ENCODE assay signal across 8 mouse cellular contexts in the genomic region with DNA sequence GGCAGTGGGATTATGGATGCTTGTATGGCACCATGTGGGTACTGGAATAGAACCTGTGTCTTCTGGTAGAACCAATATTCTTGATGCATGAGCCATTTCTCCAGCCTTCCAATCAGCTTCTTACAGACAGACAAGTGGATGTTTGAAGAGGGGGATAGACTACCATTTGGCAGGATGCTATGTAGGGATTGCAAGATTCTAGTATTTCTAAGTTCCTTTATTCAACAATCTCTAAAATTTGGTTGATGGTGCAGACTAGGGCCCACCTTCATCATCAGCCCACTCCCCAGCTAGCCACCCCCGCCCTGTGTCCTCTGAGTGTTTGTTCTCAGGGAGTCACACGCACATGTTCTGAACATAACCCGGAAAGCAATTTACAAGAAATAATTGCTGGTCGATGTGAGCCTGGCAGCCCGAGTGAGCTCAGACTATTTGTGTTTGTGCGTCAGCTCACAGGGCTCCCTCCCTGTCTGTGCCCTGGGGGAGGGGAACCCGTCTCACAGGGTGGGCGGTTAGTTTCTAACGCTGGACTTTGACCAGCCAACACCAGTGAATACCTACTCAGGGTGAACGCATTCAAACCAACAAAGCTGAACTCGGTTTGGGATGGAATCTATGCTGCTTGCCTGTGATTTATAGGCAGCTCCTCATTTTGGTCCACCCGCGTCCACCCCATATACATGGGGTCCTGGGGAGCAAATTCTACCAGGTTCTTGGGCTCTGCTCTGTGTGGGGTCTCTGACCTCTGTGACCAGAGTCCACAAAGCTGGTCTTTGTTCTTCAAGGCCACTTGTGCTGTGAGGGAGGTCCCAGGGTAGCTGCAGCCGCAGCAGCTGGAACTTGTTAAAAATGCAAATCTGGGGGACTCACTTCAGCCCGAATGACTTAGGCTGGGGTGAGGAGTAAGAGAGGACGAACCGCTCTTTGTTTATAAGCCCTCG. TPM values are rescaled to one million over a fixed set of nuclear protein-coding genes. Genes with fewer than 3 reads are reported as not detected.
DNase-seq lines count a peak whose midpoint lies in the region; ATAC-seq and TF ChIP-seq lines count a peak whose summit lies in the region.

No protein-coding gene starts in this region.

- H3K4me3 ChIP-seq in heart, adult 2 months, result no peak overlapping the region
- H3K4me3 ChIP-seq in forebrain, embryonic 12.5 days (replicated peaks), result peak overlapping the region; percentile 16; the same call in 1 of the 2 replicates
- no peak overlapping the region for H3K4me3 ChIP-seq in kidney, embryonic 14.5 days (ENCODE audit: low read length)
- no peak overlapping the region for H3K4me3 ChIP-seq in midbrain, embryonic 14.5 days (replicated peaks; ENCODE audit: low read depth, low read length)

- H3K36me3 ChIP-seq in heart, adult 2 months (ENCODE audit: control insufficient read depth, insufficient read depth, low read length), result peaks cover 2% of the 10 kb centered on the region; the same call in 1 of the 2 replicates
- no peaks in the 10 kb centered on the region for H3K36me3 ChIP-seq in forebrain, embryonic 12.5 days (replicated peaks)
- H3K36me3 ChIP-seq in kidney, embryonic 14.5 days (ENCODE audit: control insufficient read depth, insufficient read depth, low read length), result no peaks in the 10 kb centered on the region
- H3K36me3 ChIP-seq in midbrain, embryonic 14.5 days (ENCODE audit: control insufficient read depth, insufficient read depth, low read length), result no peaks in the 10 kb centered on the region

- no peak for TF ChIP-seq POLR2A in heart, adult 2 months (IDR thresholded peaks at IDR 0.05; ENCODE audit: insufficient read depth, low read depth, low read length)

- no peak overlapping the region for H3K9ac ChIP-seq in heart, adult 2 months (ENCODE audit: low read depth, low read length)
- peak overlapping the region; percentile 9 for H3K9ac ChIP-seq in forebrain, embryonic 12.5 days
- H3K9ac ChIP-seq in kidney, embryonic 14.5 days (ENCODE audit: low read depth, low read length), result peak overlapping the region; percentile 44
- H3K9ac ChIP-seq in midbrain, embryonic 14.5 days (replicated peaks; ENCODE audit: low read length), result no peak overlapping the region; the same call in 1 of the 2 replicates

- peak overlapping the region; percentile 12; the same call in 1 of the 2 replicates for H3K27ac ChIP-seq in heart, adult 2 months
- peak overlapping the region; percentile 94 for H3K27ac ChIP-seq in forebrain, embryonic 12.5 days
- peak overlapping the region; percentile 96 for H3K27ac ChIP-seq in kidney, embryonic 14.5 days (ENCODE audit: low read depth, low read length)
- H3K27ac ChIP-seq in midbrain, embryonic 14.5 days (replicated peaks; ENCODE audit: low read depth, low read length), result peak overlapping the region; percentile 79

- no peaks in the 10 kb centered on the region for H3K27me3 ChIP-seq in heart, adult 2 months (ENCODE audit: control insufficient read depth, insufficient read depth, low read length)
- H3K27me3 ChIP-seq in forebrain, embryonic 12.5 days, result no peaks in the 10 kb centered on the region
- no peaks in the 10 kb centered on the region for H3K27me3 ChIP-seq in kidney, embryonic 14.5 days (ENCODE audit: control insufficient read depth, insufficient read depth, low read length)
- no peaks in the 10 kb centered on the region for H3K27me3 ChIP-seq in midbrain, embryonic 14.5 days (ENCODE audit: control insufficient read depth, insufficient read depth, low read length)

- peak; percentile 76 for ATAC-seq in forebrain, embryonic 12.5 days (ENCODE audit: low FRiP score)
- ATAC-seq in kidney, embryonic 14.5 days (ENCODE audit: low FRiP score, low TSS enrichment), result peak; percentile 90
- 0 out of 2 replicates have a peak, but pooled peaks have one; percentile 15 for ATAC-seq in midbrain, embryonic 14.5 days (ENCODE audit: low FRiP score, low TSS enrichment)

- no peaks in the 10 kb centered on the region for H3K79me2 ChIP-seq in heart, adult 2 months (replicated peaks; ENCODE audit: control insufficient read depth, insufficient read depth, low read length)

- TF ChIP-seq CTCF in heart, adult 2 months (IDR thresholded peaks at IDR 0.05), result no peak

- peak overlapping the region; percentile 43 for H3K4me2 ChIP-seq in forebrain, embryonic 12.5 days
- peak overlapping the region; percentile 33 for H3K4me2 ChIP-seq in kidney, embryonic 14.5 days (replicated peaks; ENCODE audit: low read depth, low read length)
- H3K4me2 ChIP-seq in midbrain, embryonic 14.5 days (ENCODE audit: low read length), result peak overlapping the region; percentile 25; the same call in 1 of the 2 replicates

- H3K9me3 ChIP-seq in forebrain, embryonic 12.5 days, result no peaks in the 10 kb centered on the region
- no peaks in the 10 kb centered on the region for H3K9me3 ChIP-seq in kidney, embryonic 14.5 days (ENCODE audit: control insufficient read depth, low read length)
- no peaks in the 10 kb centered on the region for H3K9me3 ChIP-seq in midbrain, embryonic 14.5 days (ENCODE audit: control insufficient read depth, low read length)

- 38% methylated on average over 18 of the region's 18 CpGs for WGBS in heart, adult 2 months
- 1% methylated on average over 18 of the region's 18 CpGs for WGBS in forebrain, embryonic 12.5 days
- WGBS in kidney, embryonic 14.5 days, result 3% methylated on average over 18 of the region's 18 CpGs
- 4% methylated on average over 18 of the region's 18 CpGs for WGBS in midbrain, embryonic 14.5 days

- peaks cover 7% of the 10 kb centered on the region for H3K4me1 ChIP-seq in heart, adult 2 months (ENCODE audit: control insufficient read depth, insufficient read depth, low read length)
- H3K4me1 ChIP-seq in forebrain, embryonic 12.5 days, result peaks cover 62% of the 10 kb centered on the region
- peaks cover 39% of the 10 kb centered on the region for H3K4me1 ChIP-seq in kidney, embryonic 14.5 days (ENCODE audit: control insufficient read depth, insufficient read depth, low read length)
- H3K4me1 ChIP-seq in midbrain, embryonic 14.5 days (ENCODE audit: control insufficient read depth, insufficient read depth, low read length), result peaks cover 55% of the 10 kb centered on the region

- no peak for TF ChIP-seq EP300 in heart, adult 2 months (IDR thresholded peaks at IDR 0.05; ENCODE audit: insufficient read depth, low read depth, low read length)

- no peak for DNase-seq in heart, adult 2 months
- no peak for DNase-seq in heart, adult 9 months (ENCODE audit: low spot score in 2 of 2)
- peak; percentile 67 for DNase-seq in midbrain, embryonic 14.5 days
- DNase-seq in layer of hippocampus, adult 8-10 months (ENCODE audit: low spot score in 2 of 2), result no peak
- DNase-seq in natural killer cell, adult 2 months (ENCODE audit: low spot score in 2 of 2), result no peak
- DNase-seq in spleen, postnatal 14 days (ENCODE audit: low spot score in 2 of 2), result no peak

- intact Hi-C loops in heart, adult 2 months (cut with DNase I), result no loop called here

RNA-seq across cellular contexts. Expression of a gene that starts 20.6 kb away (rescaled TPM):
- not detected for total RNA-seq in heart, adult 2 months (2021)
- not detected in 2 replicates for polyA plus RNA-seq in heart, adult 2 months (2012; rRNA removed)
- 2.2 and 2.3 TPM in 2 replicates for polyA plus RNA-seq in forebrain, embryonic 12.5 days (2016; fragmentation: Nextera tagmentation; extraction: Ambion mirVana)
- polyA plus RNA-seq in kidney, embryonic 14.5 days (2014; fragmentation: Nextera tagmentation; extraction: Ambion mirVana), result 0.92 and 0.96 TPM in 2 replicates
- polyA plus RNA-seq in midbrain, embryonic 14.5 days (2014; fragmentation: Nextera tagmentation; extraction: Ambion mirVana), result 4.9 and 6.6 TPM in 2 replicates
- not detected for total RNA-seq in layer of hippocampus, adult 8-10 months (2022)

RNA-seq across cellular contexts. Expression of a gene that starts 34.7 kb away (rescaled TPM):
- total RNA-seq in heart, adult 2 months (2021), result 10 to 100 TPM; 29.5 to 40.1 TPM
- 11.1 and 17.6 TPM in 2 replicates for polyA plus RNA-seq in heart, adult 2 months (2012; rRNA removed)
- 49.0 and 49.3 TPM in 2 replicates for polyA plus RNA-seq in forebrain, embryonic 12.5 days (2016; fragmentation: Nextera tagmentation; extraction: Ambion mirVana)
- 58.1 and 67.7 TPM in 2 replicates for polyA plus RNA-seq in kidney, embryonic 14.5 days (2014; fragmentation: Nextera tagmentation; extraction: Ambion mirVana)
- 45.7 and 46.4 TPM in 2 replicates for polyA plus RNA-seq in midbrain, embryonic 14.5 days (2014; fragmentation: Nextera tagmentation; extraction: Ambion mirVana)
- 10 to 100 TPM; 20.9 to 29.8 (median 24.8) TPM for total RNA-seq in layer of hippocampus, adult 8-10 months (2022)

RNA-seq across cellular contexts. Expression of a gene that starts 44.2 kb away (rescaled TPM):
- 1 to 10 TPM; 5.9 to 7.7 TPM for total RNA-seq in heart, adult 2 months (2021)
- polyA plus RNA-seq in heart, adult 2 months (2012; rRNA removed), result 14.2 and 16.5 TPM in 2 replicates
- polyA plus RNA-seq in forebrain, embryonic 12.5 days (2016; fragmentation: Nextera tagmentation; extraction: Ambion mirVana), result 29.2 and 35.1 TPM in 2 replicates
- 52.1 and 56.2 TPM in 2 replicates for polyA plus RNA-seq in kidney, embryonic 14.5 days (2014; fragmentation: Nextera tagmentation; extraction: Ambion mirVana)
- polyA plus RNA-seq in midbrain, embryonic 14.5 days (2014; fragmentation: Nextera tagmentation; extraction: Ambion mirVana), result 16.2 and 23.9 TPM in 2 replicates
- 1 to 10 TPM; 4.5 to 5.6 (median 4.7) TPM for total RNA-seq in layer of hippocampus, adult 8-10 months (2022)

Comparison
In these comparisons a context has a peak if more than half of its experiments do, and no peak if none do; other contexts are left out.
1. H3K27ac ChIP-seq: peak in every context shown above with its lines; median percentile 96 in kidney, embryonic 14.5 days; 94 in forebrain, embryonic 12.5 days; 79 in midbrain, embryonic 14.5 days; 12 in heart, adult 2 months.
2. H3K9ac ChIP-seq: peak in forebrain, embryonic 12.5 days (single experiment) and kidney, embryonic 14.5 days (single experiment); none in heart, adult 2 months (single experiment) and midbrain, embryonic 14.5 days (single experiment).
3. ATAC-seq: peak in every context shown above with its lines; median percentile 90 in kidney, embryonic 14.5 days; 76 in forebrain, embryonic 12.5 days; 15 in midbrain, embryonic 14.5 days.
4. Peak in every context shown above with its lines, with median percentiles within 50 percentile points of each other: H3K4me2 ChIP-seq.